Mouse (Mus musculus) adrenal gland, postnatal 25 days (tissue): ENCODE measurements at regions not wholly inside any gene's neighbourhood (a gene's known extent, or its start where the extent isn't known, plus 50 kb on each side); places are given as distances from the start of the nearest gene placed in this dataset.

Source experiments
- DNase-seq: peaks from one replicate; pipeline ENCODE4 v3.0.0; 2021; ENCODE audit warnings: mixed read lengths

DNA sequence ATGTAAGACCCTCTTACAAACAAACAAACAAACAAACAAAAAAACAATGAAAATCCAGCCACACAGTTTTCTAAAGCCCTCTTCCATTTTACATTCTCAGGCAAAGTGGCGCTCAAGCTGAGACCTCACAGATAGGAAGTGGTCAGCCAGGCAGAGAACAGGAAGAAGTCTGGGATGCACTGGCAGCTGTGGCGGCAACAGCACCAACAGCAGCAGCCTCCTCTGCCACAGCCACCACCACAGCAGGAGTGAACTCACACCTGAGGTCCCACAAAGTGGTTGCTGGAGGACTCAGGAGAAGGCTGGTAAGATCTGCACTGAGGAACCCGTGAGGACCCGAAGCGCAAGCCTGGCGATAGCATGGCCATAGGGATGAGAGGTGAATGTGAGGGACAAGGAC is 156.3 kb downstream of the Grm4 start:
- DNase-seq: no peak

DNA sequence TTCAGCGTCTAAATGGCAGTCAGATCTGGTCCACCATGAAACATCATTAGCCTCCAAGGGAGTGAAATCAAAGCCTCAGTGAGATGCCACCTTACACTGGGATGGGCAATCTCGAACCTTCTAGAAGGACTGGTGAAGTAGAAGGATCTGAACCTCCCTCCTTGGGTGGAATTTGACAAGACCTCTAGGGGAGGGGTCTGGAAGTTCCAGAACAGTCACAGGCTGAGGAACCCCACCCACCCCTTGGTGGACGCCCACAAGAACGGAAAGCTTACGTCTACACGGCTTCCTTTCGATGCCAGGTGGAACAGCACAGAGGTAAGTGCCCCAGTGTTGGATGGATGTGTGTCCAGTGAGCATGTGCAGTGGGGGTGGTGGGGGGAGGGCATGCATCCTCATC is 156.9 kb downstream of the Grm4 start:
- no peak for DNase-seq

DNA sequence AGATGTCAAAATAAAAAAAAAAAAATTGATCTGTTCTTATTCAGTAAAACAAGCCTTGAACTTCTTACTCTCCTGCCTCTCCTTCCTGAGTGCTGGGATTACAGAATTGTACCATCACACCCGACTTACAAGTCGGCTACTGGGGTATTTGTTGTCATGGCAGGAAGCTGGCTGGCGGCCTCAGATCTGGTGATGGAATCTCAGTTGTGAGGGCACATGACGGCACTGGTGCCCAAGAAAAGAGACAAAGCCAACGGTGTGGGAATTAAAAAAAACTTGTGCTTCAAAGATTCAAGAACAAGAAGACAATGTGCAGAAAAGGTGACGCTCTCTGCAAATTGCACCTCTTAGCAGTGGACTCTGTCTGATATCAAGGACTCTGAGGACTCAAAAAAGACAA is 157.3 kb downstream of the Grm4 start:
- DNase-seq: no peak

DNA sequence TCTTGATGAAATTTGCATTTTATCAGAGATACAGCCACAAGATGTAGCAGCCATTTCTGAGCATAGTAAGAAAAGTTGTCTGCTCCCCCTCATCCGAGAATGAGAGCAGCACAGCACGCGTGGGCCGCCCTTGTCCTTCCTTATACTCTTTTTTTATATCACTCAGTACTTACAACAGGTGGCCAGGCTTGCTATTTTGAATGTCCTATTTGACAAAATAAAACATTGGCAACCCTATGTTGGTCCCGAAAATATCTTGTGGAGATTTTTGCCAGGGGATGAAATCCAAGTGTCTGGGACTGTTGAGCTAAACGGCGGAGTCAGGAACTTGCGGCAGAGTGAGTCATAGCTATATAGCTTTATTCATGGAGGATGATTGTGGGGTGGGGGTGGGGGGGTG is 158.0 kb upstream of the Lemd2 start:
- DNase-seq: no peak

DNA sequence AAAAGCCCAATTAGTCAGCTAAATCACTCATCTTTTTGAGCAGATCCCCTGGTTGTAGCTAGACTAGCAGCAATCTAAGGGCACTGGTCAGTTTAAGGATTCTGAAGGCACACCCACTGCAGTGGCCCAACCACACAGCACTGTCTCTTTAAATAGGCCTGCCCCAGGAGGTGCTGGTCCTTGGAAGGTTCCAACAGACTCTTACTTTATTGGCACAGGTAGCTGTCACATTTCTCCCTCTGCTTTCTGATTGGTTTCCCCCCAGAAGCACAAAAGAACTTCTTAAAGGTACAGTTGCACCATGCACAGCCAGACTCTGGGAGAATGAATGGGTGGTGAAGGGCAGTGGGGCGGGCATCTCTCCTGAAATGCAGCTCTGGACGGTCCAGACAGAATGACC is 157.1 kb upstream of the Lemd2 start:
- DNase-seq: no peak

DNA sequence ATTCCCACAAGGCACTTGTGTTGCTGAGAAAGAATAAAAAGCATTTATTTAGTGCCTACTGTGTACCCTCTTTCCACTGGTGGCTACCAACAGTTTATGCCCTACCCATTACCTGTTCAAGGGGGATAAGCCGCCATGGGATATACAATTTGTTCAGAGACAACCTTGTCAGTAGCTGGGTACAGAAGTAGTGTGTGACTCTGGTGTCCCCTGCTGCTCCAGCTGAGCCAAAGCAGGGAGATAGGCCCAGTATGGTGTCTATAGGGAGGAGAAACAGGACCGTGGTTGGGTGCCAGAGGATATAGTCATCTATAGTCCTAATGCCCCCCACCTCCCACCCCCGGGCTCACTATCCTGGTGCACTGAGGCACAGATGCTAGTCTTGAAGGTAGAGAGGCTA is 152.6 kb upstream of the Lemd2 start:
- no peak for DNase-seq

DNA sequence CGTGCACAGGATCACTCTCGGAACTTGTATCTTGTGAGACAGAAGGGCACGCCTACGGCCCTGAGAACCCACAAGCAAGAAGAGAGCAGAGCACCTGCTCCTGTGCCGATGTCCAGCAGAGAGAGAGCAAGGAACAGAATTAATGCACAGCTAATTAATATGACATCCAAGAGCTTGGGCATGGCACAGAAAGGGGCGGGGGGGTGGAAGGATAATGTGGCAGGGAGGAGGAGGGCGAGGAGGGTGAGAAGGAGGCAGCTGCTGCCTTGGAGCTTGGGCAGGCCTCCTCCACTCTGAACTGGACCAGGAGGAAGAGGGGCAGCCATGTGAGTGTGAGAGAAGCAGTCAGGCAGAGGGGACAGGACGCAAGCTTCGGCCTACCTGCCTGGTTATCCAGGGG is 151.4 kb upstream of the Lemd2 start:
- DNase-seq: no peak

DNA sequence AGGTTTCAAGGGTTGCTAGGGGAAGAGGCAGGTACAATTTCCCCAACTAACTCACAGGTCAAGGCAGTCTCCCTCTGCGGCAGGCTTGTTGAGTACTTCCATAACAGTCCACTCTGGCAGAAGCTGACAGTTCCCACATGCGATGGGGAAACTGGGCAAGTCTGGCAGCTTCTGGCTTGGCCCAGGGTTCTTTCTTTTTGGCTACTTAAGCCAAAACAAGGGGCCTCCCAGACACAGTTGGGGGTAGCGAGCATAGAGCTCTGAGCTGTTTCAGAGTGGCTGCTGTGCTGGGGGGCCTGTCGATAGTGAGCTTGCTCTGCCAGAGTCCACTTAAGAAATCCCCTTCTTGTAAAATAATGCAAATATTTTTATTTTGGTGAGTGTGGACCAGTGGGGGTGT is 150.8 kb upstream of the Lemd2 start:
- no peak for DNase-seq

DNA sequence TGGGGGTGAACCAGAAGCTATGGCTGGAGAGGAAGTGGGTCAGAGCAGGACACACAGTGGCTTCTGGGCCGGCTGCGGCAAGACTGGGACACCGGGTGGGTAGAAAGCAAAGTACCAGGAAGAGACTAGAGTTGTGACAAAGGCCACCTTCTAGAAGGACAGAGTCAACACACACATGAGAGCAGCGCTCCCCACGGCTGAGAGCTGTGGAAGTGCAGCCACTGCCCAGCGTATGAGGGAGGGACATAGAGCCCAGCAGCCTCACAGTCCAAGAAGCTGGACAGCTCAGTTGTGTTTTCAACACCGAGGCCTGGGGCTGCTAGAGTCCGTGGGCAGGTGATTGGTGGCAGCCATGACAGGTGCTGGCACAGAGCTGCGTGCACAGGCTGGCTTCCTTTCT is 145.6 kb upstream of the Lemd2 start:
- DNase-seq: no peak

DNA sequence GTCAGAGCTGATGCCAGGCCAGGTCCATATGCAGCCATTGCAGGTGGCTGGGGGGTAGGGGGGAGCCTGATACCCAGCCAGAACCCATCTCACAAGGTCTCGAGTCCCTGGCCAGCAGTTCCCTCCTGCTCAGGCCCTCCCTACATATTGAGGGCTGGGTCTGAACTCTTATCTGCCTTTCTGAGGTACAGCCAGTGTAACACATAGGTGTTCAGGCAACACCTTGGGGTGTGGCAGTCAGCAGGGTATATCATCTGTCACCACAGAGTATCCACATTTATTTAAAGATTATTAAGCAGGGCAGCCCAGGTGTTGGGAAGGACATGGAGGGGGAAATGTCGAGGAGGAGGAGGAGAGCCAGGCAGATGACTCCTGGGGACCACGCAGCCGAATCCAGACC is 145.2 kb upstream of the Lemd2 start:
- DNase-seq: no peak

DNA sequence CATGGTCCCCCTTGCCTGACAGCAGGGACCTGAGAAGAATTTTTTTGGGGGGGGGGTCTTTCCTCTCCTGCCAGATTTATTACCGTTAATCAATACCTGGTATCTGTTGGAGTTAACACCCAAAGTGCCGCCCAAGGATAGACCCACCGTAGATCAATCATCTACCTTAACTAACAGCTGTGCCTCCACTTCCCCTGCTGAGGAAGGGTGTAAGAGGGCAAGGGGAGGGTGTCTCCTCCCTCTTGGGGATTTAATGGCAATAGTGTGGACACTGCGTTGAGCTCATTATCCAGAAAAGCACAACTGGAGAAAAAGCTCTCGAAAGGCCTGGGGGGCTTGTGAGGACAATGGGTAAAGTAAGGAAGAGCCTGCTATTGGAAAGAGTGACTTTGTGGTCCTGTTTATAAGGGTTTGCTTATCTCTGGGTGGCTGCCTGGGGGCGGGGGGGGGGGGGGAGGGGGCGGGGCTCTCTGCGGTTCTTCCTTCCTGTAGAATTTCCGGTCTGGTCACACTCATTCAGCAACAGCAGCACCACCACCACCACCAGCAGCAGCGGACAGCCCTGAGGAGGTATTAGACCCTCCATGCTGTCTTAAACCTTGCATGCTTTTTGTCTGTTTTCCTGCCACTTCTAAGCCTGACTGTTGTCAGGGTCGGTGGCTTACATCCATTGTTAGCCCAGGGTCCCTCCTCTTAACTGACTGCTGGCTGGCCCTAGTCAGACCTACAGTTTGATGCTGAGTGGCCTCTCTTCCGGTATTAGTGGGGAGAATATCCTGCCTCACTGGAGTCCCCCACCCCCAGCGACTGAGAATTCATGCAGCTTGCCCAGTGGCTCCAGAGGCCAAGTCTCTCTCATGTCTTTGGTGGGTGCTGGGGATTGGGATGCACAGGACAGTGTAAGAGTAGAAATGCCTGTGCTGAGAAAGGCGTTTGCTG is 138.0 kb upstream of the Lemd2 start:
- DNase-seq: no peak

DNA sequence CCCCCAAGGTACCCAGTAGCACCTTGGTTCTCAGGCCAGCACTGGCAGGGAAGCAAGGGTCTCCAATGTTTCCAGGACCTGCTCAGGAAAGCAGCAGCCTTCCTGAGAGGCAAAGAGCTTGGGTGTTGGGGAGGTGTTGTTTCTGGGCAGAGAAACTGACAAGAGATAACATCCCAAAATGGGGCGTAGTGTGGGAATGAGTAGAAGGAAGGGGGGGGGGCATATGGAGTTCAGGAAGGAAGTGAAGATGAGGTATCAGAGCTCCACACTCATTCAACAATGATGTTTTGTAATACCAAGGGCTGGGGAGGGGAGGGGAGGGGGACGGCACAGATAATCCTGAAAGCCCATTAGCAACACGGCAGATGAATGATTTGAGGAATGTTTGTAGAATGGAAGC is 135.6 kb upstream of the Lemd2 start:
- no peak for DNase-seq

DNA sequence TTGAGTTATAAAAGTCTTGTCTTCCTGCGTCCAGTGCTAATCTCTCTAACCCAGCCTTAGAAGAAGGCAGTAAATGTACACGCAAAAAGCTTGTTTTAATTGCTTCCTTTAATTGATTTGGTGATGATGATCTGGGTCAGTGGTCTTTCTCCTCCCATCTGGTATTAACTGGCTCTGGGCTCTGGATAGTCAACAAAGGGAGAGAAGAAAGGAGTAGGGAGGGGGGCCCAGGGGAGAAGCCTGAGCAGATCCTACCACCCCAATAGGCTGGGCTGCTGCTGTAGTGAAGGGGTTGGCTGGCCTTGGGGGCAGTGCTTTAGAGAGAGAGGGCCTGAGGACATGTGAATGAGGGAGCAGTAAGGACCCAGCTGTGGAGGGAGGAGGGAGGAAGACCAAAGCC is 135.0 kb upstream of the Lemd2 start:
- no peak for DNase-seq

DNA sequence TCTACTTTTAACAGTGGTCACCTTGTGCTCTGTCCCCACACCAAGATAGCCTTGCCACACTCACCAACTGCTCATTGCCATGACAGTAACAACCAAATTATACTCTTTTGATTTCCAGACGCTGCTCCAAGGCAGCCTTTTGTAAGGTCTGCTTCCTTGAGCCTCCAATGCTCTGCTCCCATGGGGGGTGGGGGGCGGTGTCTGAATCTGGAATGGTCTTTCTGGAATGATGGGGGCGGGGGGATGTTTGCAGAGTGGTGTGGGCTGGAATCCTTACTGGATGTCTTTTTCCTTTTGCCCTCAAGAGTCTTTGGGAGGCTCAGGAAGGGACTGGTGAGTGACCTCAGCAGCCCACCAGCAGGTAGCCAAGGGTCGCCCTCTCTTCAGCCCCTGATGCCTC is 131.4 kb upstream of the Lemd2 start:
- DNase-seq: no peak

DNA sequence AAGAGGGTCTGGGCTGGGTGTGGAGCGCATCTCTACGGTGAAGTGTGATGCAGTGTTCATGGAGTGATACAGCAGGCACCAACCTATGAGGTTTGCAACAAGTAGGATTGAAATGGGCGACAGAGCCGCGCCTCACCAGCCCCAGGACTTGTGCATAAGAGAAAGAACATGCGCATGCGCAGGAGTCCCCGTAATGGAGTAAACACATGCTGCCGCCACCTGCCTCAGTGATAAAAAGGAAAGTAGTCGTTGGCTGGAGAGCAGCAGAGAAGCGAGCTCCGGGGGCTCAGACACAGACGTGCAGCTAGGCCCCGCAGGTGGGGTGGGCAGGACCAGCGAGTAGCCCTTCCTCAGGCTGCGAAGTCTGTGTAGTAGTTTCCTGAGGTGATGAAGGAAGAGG is 129.3 kb upstream of the Lemd2 start:
- DNase-seq: no peak

DNA sequence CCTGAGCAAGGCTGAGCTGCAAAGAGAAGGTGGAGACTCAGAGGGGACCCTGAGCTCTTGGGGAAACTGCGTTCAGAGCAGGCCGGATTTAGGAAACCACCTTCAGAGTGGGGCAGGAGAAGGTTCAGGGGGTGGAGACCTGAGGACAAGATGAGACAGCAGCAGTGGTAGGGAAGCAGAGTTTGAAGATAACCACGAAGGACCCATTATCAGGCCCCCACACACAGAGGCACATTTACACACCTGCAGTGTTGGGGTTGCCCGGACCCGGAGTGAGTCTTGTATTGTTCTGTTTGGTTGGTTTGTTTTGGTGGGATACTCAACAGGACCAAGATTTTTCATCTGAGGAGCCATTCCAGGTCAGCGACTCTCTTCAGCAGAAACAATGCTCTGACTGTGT is 128.9 kb upstream of the Lemd2 start:
- no peak for DNase-seq

DNA sequence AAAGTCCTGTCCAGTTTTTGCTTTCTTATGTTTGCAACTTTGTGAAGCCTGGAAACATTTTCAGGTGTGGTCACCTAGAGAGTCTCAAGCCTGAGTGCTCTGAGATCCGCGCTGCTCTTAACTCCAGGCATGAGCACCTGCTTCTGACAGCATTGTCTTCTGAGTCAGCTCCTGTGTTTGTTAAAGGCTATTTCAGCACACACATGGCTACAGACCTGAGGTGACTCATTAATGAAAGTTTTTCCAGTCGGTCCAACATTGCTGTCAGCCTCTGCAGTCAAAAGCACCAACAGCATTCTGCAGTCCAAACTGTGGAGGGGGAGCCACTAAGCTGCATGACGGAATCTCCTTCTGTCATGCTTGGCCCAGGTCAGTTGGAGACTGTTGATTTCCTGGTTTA is 127.8 kb upstream of the Lemd2 start:
- DNase-seq: no peak

DNA sequence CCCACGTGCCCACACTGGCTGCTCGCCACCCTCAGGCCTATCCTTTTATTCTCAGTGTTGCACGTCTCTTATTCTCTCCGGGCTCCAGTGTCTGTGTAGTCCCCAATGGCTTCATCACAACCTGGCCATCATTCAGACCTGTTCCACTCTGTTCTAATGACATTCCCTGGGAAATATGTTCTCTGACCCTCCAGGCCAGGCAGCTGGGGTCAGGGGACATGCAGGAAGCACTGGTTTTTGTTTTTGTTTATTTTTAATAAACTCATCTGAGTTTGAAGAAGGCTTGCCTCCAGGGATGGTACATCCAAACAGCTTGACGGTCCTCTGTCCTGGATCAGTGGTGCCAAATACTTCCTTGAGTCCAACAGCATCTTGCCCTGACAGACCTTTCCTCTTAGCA is 127.4 kb upstream of the Lemd2 start:
- no peak for DNase-seq

DNA sequence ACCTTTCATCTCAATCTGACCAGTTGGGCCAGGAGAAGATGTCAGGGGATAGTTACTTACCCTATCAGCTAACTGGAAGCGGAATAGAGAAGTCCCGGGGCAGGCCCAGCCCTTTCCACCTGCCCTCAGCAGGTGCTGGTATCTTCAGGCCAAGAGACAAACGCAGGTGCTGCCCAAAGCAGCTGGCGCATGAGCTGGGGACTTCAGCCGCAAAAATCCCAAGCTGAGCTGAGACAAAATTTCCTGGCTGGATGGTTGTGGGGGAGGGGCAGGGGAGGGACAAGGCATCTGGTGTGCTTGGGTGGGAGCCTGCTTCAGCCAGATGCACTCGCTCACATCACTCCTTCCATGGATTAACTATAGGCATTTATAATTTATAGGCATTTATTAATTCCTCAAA is 125.5 kb upstream of the Lemd2 start:
- no peak for DNase-seq

DNA sequence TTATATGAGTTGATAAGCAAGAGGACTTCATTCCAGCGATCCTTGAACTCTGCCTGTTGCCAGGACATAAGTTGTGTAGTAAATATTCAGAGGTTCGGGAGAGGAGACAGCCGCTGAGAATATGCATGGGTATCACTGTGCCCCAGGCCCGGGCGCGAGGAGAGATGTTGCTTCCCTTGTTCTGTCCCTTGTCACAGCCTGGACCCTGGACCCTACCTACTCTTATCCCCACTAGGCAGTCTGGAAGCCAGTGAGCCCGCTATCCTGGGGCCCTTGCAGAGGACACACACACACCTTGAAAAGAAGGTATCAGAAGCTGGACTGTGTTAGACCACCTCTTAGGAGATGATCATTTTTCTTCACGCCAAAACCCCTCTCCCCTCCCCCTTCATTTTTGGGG is 124.9 kb upstream of the Lemd2 start:
- no peak for DNase-seq

DNA sequence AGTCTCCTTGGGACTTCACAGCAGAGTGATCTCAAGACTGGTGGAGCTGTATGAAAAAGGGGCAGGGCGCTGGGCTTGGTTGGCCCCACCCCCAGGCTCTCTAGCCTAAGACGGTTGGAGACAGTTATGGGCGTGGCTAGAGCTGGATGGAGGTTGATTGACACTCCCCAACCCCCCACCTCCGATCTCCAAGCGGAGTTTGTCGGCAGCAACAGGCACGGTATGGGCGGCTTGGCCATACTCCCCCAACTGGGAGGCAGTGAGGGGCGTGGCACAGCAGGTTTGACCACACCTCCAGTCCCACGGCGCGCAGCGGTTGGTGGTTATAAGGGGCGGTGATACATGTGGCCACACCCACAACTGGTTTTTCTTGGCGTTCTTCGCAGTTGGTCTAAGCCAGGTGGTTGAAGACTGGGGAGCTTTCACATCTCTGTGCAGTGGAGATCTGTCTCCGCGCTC is 120.8 kb upstream of the Lemd2 start:
- DNase-seq: peak; percentile 49

DNA sequence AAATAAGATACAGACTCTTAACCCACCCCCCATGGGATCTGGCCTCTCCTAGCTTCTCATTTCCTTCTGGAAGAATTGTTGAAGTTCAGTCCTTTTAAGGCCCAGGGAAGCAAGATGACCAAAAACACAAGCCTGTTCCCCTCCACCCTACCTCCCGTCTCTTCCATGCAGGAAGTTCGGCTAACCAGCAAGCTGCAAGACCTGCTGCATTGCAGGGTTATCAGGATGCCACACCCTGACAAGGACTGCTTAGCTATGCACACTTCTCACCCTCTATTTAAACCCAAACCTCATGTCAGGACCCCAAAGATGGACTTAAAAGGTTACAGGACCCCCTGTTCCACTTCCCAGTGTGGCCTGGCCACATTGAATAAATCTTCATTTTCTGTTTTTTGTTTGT is 119.2 kb upstream of the Lemd2 start:
- no peak for DNase-seq

DNA sequence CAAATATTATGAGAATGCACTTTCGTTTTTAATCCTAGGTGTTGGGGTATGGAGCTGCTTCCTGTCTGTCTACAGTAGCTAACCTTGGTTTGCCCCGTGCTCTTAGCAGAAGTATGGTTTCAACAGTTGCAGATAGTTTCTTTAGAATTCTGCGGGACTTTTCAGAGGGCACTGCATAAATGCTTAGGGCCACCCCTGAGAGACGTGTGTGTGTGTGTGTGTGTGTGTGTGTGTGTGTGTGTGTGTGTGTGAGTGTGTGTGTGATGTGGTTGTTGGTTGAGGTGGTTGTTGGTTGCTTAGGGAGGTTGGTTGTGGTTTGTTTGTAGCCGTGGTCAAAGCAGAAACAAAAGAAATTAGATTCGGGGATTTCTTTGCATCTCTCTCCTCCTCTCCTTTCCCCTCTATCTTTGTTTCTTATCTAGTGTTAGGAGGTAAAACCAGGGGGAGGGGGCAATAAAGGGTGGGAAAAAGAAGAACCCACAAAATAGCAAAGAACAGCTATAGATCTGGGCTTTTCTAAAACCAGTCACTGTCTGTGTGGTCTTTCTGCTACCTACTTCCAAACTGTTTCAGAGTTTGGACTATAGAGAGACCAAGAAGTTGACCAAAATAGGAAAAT is 118.7 kb upstream of the Lemd2 start:
- DNase-seq: no peak
